Mouse (Mus musculus) cerebellum, adult 8-10 months (tissue): ENCODE results near the gene Phf3.
"Not testable (repeated sequence)": the region's sequence is repeated elsewhere in the genome, so short reads cannot be mapped to it uniquely, and the experiment has no call there.

Experiments
- DNase-seq: peaks from one replicate; pipeline ENCODE4 v3.0.0; 2022

Gene Phf3

GRCm38 (mm10) chr1:30815609-30816008 is 58.1 kb downstream of the Phf3 start:
- no peak for DNase-seq

DNA sequence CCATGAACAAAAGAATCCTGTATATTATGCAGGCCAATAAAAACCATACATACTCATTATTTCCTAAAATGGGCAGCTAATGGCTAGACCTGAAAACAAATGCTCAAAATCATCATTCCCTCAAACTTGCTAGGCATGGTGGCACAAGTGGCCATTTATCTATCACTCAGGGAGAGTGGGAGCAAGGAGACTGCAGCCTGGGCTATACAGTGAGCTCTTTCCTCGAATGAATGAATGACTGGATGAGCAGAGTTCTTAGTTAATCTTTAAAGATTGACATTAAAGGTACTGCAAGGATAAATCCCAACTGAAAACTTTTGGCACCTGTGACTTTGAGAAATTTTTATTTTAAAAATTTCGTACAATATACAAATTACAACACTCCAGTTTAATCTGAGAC is 58.7 kb downstream of the Phf3 start:
- no peak for DNase-seq

GRCm38 (mm10) chr1:30808101-30808699 is 65.5 kb downstream of the Phf3 start:
- DNase-seq, result no peak

DNA sequence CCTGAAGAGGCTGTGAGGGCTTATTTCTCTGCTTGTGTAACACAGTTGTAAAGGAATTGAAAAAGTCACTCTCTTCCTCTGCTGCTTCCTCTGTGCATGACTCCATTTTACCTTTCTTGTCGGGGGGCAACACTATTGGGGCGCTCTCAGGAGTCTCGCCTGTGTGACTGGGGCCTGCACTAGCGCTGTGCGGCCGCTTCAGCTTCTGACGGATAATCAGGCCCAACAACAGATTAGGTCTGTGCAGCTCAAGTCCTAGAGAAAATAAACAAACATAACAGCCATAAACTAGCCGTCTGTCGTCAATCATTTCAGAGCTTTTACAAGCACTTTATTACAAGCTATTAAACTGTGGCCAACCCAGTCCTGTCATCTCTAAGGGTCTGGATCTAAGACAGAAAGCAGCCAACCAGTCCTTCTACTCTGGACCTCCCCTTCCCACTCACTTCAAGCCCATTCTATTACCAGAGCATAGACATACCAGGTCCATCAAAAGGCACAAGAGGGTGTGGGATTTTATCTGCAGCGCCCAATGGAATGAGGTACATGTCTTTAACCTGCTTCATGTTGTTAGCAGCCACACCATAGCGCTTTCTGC is 67.9 kb downstream of the Phf3 start:
- DNase-seq, result no peak

- no peak for DNase-seq
Observed at GRCm38 (mm10) chr1:30804919-30805318, 68.8 kb downstream of the Phf3 start.

GRCm38 (mm10) chr1:30801911-30802310 is 71.8 kb downstream of the Phf3 start:
- no peak for DNase-seq

GRCm38 (mm10) chr1:30799277-30799834 is 74.4 kb downstream of the Phf3 start:
- no peak for DNase-seq

DNA sequence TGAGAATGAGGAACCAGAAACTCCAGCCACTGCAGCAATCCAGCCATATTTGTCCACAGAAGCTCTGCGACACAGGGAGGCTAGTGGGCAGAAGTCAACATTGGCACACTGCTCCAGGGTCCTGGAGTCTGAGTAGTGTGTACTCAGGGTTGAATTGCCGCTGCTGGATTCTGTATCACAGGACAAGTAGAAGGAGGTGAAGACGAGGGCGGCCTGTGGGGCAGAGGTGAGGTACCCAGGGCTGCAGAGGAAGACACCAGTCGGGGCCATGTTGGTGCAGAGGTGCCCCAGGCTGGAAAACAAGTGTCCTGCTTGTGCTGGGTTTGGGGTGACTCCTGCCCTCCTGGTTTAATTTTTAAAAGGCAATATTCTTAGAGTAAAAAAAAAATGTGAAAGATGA is 79.1 kb downstream of the Phf3 start:
- DNase-seq, result no peak

DNA sequence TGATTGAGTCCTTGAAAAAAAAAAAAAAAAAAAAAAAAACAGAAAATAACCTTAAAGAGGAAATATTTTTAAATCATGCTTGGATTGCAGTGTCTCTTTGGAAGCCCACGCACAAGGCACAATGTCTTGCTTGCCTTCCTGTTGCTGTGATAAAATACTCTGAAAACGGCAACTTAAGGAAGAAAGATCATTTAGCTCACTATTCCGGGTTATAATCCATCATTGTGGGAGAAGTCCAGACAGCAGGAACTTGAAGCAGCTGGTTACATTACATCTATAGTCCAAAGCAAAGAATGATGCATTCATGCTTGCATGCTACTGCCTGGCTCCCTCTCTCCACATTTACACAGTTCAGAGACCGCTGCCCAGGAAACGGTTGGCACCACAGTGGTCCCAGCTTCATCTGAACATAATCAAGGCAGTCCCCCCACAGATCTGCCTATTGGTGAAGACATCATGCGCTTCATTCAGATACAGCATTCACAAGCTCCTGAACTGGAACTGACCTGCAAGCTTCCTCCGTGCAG is 80.3 kb downstream of the Phf3 start:
- DNase-seq, result no peak

- no peak for DNase-seq
Observed at GRCm38 (mm10) chr1:30792935-30793334, 80.8 kb downstream of the Phf3 start.

GRCm38 (mm10) chr1:30790220-30790619 is 83.5 kb downstream of the Phf3 start:
- no peak for DNase-seq

DNA sequence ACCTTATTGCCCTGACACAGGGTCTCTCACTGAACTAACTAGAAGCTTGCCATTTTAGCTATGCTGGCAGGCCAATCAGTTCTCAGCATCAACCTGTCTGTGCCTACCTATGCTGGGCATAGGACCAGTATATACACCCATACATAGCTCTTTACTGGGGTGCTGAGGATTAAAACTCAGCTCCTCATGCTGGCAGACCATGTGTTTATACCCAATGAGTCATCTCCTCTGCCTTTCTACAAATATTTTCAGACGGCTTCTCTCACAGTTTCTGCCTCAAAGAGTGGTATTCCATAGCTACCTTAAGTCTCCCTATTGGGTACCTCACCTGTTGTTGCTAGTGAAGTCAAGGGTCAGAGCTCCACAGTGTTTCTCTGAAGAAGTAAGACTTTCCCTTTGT is 84.0 kb downstream of the Phf3 start:
- DNase-seq, result no peak

- DNase-seq, result no peak
Observed at GRCm38 (mm10) chr1:30789001-30789400, 84.7 kb downstream of the Phf3 start.

GRCm38 (mm10) chr1:30786583-30786982 is 87.1 kb downstream of the Phf3 start:
- no peak for DNase-seq

GRCm38 (mm10) chr1:30783741-30784140 is 90.0 kb downstream of the Phf3 start:
- no peak for DNase-seq

GRCm38 (mm10) chr1:30780293-30780692 is 93.4 kb downstream of the Phf3 start:
- no peak for DNase-seq

DNA sequence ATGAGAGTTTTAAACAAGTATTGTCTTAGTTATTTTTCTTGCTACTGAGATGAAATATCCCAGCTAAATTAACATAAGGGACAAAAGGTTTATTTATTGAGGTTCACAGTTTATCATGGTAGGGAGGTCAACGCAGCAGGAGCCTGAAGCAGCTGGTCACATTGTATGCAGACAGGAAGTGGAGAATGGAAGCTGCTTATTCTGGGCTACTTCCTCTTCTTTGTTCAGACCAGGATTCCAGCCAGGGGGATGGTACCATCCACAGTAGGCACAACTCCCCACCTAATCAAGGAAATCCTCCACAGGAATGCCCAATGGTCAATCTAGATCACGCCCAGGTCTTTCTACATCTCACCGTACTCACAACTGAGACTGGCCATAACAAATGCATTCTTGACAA is 94.2 kb downstream of the Phf3 start:
- no peak for DNase-seq

DNA sequence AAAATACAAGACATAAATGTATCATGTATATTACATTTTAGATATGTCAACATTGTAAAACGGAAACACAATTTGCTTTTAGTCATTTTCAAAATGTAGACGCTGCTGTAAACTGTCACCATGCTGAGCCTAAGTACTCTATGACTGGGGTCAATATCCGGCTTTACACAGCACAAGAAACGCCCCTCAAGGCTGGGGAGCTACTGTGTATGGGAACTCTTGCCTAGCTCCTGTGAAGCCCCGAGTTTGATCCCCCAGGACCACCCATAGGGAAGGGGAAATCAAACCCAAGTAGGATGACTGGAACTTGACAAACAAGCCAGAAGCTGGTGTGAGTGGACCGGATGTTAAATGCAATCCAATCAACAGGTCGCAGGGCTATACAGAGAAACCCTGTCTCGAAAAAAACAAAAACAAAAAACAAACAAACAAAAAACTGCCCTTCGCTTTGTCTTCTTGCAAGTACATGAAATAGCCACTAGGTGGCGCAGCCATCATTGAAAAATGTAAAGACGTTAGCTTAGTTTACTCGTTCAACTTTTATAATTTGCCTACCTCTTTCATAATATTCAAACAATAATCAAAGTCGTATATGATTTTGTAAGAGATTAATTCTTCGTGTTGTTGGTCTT is 95.2 kb downstream of the Phf3 start:
- no peak for DNase-seq

- no peak for DNase-seq
Observed at GRCm38 (mm10) chr1:30776196-30776595, 97.5 kb downstream of the Phf3 start.

- DNase-seq, result no peak
Observed at GRCm38 (mm10) chr1:30773662-30774061, 100.1 kb downstream of the Phf3 start.

GRCm38 (mm10) chr1:30772851-30773250 is 100.9 kb downstream of the Phf3 start:
- DNase-seq, result no peak

- no peak for DNase-seq
Observed at GRCm38 (mm10) chr1:30771772-30772171, 101.9 kb downstream of the Phf3 start.

DNA sequence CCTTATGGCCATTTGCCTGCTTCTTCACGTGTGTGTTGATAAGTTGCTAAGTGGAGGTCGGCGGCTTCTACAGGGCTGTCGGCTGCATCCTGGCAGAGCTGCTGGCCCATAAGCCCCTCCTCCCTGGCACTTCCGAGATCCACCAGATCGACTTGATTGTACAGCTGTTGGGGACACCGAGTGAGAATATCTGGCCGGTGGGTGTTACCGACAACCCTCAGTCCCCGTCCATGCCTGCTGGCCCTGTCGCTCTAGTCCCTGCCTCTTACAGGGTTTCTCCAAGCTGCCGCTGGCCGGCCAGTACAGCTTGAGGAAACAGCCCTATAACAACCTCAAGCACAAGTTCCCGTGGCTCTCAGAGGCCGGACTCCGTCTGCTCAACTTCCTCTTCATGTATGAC is 103.1 kb downstream of the Phf3 start:
- DNase-seq, result not testable (repeated sequence)

- no peak for DNase-seq
Observed at GRCm38 (mm10) chr1:30756794-30757193, 116.9 kb downstream of the Phf3 start.
